Mouse (Mus musculus): ENCODE results near the gene Spata32.

DNA sequence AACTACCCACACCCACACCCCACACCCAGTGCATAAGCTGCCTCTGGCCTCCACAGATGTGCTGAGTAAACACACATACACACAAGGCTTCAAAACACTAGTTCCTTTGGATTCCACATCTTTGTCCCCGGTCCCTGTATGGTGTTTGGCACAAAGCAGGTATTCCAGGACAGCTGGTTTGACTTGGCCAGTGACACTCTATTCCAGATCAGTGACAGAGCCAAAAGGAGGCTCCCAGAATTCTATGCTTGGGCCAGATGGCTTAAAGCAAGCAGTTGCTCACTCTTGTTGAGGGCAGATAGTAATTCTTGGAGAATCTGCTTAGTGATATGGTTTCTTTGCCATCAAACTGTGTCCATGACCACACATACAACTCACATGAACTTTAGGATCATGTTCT is 16.2 kb upstream of the Spata32 start:
- TF ChIP-seq EP300 (IDR thresholded peaks at IDR 0.05; ENCODE audit: low read length) (no peak), CTCF (conservative IDR thresholded peaks at IDR 0.05 in 1 of 2, IDR thresholded peaks at IDR 0.05 in 1 of 2; ENCODE audit: low read depth in 2 of 2, low read length in 2 of 2) (no peak)

All from CH12.LX (cell line).